Mouse (Mus musculus): ENCODE measurements around the gene Rnaset2a. TPM values are rescaled to one million over a fixed set of nuclear protein-coding genes. Genes with fewer than 3 reads are reported as not detected.

The Rnaset2a gene
- total RNA-seq, 2 experiments from 2014 or later = 62.4 to 71.8 TPM

Other genes with a start within 250 kb of the Rnaset2a start
- gene Tagap, start 222.1 kb downstream of the Rnaset2a start, total RNA-seq (2014; fragmentation: Nextera tagmentation) = 21.8 and 23.3 TPM in 2 replicates
- 19.3 and 21.8 TPM in 2 replicates for gene Tagap, start 222.1 kb downstream of the Rnaset2a start, total RNA-seq (2017)
- 14.5 and 28.2 TPM in 2 replicates for gene Rsph3a, start 202.5 kb downstream of the Rnaset2a start, total RNA-seq (2014; fragmentation: Nextera tagmentation)
- gene Rsph3a, start 202.5 kb downstream of the Rnaset2a start, total RNA-seq (2017) = 61.7 and 125 TPM in 2 replicates
- not detected in 2 replicates for gene Gm49673, start 309 bp downstream of the Rnaset2a start, total RNA-seq (2014; fragmentation: Nextera tagmentation)
- gene Gm49673, start 309 bp downstream of the Rnaset2a start, total RNA-seq (2017) = not detected in 2 replicates
- gene Fgfr1op, start 17.4 kb upstream of the Rnaset2a start, total RNA-seq (2014; fragmentation: Nextera tagmentation) = 34.3 and 38.7 TPM in 2 replicates
- 49.2 and 53.3 TPM in 2 replicates for gene Fgfr1op, start 17.4 kb upstream of the Rnaset2a start, total RNA-seq (2017)
- not detected in 2 replicates for gene Ccr6, start 87.9 kb upstream of the Rnaset2a start, total RNA-seq (2014; fragmentation: Nextera tagmentation)
- gene Ccr6, start 87.9 kb upstream of the Rnaset2a start, total RNA-seq (2017) = not detected in 2 replicates
- 153 and 168 TPM in 2 replicates for gene Mpc1, start 134.8 kb upstream of the Rnaset2a start, total RNA-seq (2014; fragmentation: Nextera tagmentation)
- 161 and 207 TPM in 2 replicates for gene Mpc1, start 134.8 kb upstream of the Rnaset2a start, total RNA-seq (2017)
- gene Sft2d1, start 163.0 kb upstream of the Rnaset2a start, total RNA-seq (2014; fragmentation: Nextera tagmentation) = 84.0 and 86.0 TPM in 2 replicates
- gene Sft2d1, start 163.0 kb upstream of the Rnaset2a start, total RNA-seq (2017) = 32.9 and 33.3 TPM in 2 replicates
- not detected in 2 replicates for gene Prr18, start 189.4 kb upstream of the Rnaset2a start, total RNA-seq (2014; fragmentation: Nextera tagmentation)
- gene Prr18, start 189.4 kb upstream of the Rnaset2a start, total RNA-seq (2017) = not detected in 2 replicates
- not detected in 2 replicates for gene T2, start 207.9 kb upstream of the Rnaset2a start, total RNA-seq (2014; fragmentation: Nextera tagmentation)
- gene T2, start 207.9 kb upstream of the Rnaset2a start, total RNA-seq (2017) = not detected in 2 replicates